Mouse (Mus musculus) kidney, adult 9 months (tissue): ENCODE data around the gene Gtse1.
A peak's percentile ranks its signal among the peaks of the same experiment; 100 is the strongest.
"Not testable (repeated sequence)": the region's sequence is repeated elsewhere in the genome, so short reads cannot be mapped to it uniquely, and the experiment has no call there.

Experiments
- DNase-seq: peaks from one replicate; pipeline ENCODE4 v3.0.0; 2022

Gene Gtse1

DNA sequence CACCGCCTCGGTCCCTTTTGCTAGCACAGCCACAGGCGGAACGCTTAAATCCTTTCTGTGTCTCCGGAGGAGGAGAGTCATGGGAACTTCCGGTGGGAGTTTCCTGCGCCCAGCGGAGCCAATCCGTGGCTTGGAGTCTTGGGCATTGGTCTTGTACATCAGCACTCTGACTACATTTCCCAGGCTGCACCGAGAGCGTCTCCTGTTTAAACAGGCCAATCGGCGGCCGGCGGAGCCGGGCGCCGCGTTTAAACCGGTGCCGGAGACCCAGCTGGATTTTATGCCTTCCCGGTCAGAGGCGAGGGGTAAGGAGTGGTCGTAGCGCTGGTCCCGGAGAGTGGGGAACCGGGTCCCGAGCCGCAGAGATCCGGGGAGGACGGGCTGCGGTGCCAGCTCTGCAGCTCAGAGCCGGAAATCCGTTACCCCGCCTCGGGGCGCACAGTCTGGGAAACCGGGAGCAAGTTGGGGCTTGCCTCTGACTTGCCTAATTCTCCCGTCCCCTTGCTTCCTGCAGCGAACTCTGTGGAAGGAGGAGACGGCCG, at the start of gene Gtse1:
Gene Gtse1, plus strand, starts transcription at position 256 of the 542 bp plus-strand sequence.
- peak; percentile 98 for DNase-seq

GRCm38 (mm10) chr15:85810462-85810805, 49.1 kb upstream of the Gtse1 start:
- peak; percentile 31 for DNase-seq

GRCm38 (mm10) chr15:85810806-85811521, 48.6 kb upstream of the Gtse1 start:
- DNase-seq, result peak; percentile 58

GRCm38 (mm10) chr15:85811535-85812277, 47.8 kb upstream of the Gtse1 start, which contains the start of gene Cdpf1:
Gene Cdpf1, minus strand, starts transcription at chr15:85811697.
- peak; percentile 99 for DNase-seq

- DNase-seq, result no peak
Measured at GRCm38 (mm10) chr15:85813428-85813827, 46.1 kb upstream of the Gtse1 start.

DNA sequence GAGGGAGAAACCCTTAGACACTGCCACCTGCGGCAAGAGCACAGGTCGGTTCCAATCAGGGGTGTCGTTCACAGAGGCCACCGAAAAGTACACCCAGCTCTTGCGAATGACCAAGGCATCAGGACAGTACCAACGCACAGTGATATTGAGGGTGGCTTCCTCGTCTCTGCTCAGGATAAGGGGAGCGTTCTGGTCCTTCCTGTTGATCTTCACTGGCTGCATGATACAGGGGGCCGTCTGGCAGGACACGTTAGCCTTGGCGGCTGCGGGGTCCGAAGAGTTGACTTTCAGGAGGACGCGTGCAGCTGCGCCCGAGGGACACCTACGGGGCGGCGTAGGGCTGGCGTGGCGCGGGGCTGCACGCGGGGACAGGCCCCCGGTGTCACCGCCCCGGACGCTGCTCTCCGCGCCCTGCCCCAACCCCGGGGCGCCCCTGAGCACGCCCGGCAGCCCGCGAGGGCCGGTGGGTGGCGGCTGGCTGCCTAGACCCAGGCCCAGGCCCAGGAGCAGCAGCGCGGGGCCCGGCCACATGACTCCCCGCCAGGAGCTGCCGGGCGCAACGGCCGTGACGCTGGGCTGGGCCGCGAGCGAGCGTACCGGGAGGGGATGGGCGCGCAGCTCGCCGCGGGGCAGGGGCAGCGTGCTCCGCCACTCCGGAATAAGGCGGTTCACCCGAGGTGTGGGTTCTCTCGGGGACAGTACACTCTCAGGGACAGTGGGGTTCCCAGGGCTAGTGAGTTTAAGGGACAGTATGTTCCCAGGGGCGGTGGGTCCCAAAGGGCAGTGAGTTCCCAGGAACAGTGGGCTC, 38.1 kb upstream of the Gtse1 start, which contains the start of gene Pkdrej:
Gene Pkdrej, minus strand, starts transcription at position 532 of the 808 bp plus-strand sequence.
- DNase-seq, result no peak

- no peak for DNase-seq
Measured at GRCm38 (mm10) chr15:85822011-85822359, 37.6 kb upstream of the Gtse1 start.

DNA sequence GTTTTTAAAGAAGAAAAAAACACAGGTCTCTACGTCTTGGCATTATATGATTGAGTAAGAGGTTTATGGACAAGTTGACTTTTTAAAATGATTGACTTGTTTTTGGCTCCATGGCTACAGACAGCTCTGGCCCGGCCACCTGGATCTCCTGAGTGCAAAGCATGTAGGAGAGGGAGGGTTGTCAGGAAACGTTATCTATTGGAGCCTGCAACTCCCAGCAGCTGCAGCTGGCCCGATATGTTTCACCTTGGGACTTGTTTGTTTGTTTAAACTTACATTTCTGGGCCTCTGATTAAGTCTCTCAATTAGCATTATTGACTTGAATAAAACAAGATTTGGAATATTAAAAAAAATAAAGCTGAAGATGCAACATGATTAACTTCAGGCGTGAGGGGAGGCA, 32.9 kb upstream of the Gtse1 start:
- no peak for DNase-seq

DNA sequence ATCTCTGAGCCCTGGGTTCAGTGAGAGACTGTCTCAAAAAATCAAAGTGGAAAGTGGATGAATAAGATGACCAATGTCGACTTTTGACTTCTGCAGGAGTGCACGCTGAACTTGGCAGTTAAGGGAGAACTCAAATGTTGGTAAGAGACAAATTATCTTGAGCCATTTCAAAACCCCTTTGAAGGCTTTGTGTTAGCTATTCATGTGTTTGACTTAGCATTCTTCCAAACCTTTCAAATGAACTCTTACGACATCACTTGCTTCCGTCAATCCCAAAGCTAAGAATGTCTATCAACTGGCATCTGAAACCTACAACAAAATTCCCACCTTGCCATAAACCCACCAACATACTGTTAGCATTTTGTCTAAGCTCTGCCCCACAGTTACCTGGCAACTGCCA, 31.5 kb upstream of the Gtse1 start:
- DNase-seq, result no peak

DNA sequence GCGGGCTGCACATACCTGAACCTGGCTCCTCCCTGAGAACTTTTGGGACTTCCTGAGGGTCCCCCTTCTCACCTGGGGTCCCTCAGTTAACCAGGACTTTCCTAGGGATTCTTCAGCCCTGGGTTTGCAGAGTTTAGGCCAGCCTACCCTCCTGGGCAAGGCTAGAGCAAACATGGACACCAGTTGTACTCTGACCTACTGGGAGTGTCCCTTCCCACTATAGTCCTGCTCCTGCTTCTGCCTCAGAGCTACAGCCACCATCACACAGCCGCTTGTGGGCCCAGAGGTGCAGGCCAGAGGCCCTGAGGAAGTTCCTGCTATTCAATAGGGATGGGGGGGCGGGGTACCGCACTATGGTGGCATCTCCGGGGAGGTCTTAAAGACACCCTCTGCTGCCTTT, 30.1 kb upstream of the Gtse1 start:
- DNase-seq, result no peak

- peak; percentile 94 for DNase-seq
Measured at GRCm38 (mm10) chr15:85831954-85832590, 27.5 kb upstream of the Gtse1 start, which contains the start of gene Ttc38. Gene Ttc38, plus strand, starts transcription at chr15:85832306.

GRCm38 (mm10) chr15:85832599-85832998, 26.9 kb upstream of the Gtse1 start:
- no peak for DNase-seq

DNA sequence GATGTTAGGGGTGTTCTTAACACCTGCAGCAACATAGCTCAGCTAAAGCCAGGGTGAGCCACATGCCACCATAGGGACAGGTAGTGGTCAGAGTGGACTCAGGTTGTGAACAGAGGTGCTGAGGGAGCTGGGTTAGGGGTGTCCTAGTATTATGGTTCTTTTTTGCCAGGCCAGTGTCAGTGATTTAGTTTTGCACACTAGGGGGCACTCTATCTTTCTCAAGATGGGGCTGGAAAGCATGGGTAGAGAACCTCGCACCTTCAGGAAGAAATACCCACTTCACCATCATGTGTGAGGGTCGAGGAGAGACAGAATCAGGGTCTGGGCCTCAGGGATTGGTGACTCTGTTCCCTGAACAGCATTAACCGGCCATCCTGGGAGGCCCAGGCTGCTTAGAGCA, 24.2 kb upstream of the Gtse1 start:
- peak; percentile 44 for DNase-seq

GRCm38 (mm10) chr15:85836887-85837286, 22.7 kb upstream of the Gtse1 start:
- DNase-seq, result no peak

DNA sequence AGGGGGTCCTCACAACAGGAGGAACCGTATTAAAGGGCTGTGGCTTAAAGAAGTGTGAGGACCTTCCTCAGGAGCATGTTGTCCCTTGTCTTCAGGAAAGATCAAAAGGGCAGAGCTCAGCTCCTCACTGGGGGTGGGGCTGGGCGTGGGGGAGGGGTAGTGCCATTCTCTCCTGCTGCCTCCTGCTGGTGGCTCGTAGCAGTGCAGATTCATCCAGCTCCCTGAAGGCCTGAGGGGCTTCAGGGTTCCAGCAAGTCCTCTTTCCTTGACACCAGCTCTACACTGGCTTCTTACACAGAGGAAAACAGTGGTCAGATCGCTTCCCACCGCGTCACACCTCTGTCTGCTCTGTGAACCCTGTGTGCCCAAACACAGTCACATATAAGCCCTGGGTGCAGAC, 18.6 kb upstream of the Gtse1 start:
- peak; percentile 33 for DNase-seq

DNA sequence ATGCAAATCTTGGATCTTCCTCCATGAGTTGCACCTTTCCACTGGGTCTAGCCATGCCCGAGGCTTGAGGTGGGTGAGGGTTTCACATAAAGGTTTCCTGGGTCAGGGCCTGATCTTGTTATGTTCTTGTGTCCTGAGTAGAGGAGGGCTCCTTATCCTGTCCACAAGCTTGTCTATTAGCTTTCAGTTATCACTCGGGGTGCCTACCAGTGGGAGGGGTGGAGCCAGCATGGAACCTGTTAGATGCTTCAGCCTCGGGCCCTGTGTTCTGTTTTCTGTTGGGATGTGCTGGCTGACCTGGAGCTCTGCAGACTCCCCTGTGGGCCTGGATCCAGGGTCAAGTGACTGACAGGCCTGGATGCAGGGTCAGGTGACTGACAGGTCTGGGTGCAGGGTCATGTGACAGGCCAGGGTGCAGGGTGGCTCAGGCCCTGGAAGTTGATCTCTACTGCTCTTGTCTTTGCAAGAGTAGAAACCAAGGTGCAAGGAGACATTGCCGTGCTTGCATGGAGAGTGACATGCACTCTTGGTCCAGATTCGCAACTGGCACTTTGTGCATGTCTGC, 17.7 kb upstream of the Gtse1 start:
- DNase-seq, result peak; percentile 71

DNA sequence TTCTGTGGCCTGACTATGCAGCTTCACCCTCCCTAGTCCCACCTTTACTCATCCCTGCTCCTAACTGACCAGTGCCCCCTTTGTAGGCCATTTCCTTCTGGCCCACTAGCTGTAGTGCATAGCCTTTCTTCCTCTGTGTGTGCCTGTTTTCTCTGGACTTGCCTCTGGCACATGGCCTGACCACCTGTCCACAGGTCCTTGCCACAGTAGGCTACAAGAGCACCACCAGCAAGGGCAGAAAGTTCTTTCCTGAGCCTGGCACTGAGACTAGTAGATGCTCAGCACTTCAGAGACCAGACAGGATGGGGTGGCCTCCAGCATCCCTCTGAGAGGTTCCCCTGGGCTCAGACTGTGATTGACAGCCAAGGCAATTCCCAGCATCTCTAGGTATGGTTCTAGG, 14.5 kb upstream of the Gtse1 start:
- no peak for DNase-seq

GRCm38 (mm10) chr15:85851656-85852392, 7.7 kb upstream of the Gtse1 start:
- peak; percentile 59 for DNase-seq

GRCm38 (mm10) chr15:85858980-85859489, 510 bp upstream of the Gtse1 start:
- DNase-seq, result no peak

DNA sequence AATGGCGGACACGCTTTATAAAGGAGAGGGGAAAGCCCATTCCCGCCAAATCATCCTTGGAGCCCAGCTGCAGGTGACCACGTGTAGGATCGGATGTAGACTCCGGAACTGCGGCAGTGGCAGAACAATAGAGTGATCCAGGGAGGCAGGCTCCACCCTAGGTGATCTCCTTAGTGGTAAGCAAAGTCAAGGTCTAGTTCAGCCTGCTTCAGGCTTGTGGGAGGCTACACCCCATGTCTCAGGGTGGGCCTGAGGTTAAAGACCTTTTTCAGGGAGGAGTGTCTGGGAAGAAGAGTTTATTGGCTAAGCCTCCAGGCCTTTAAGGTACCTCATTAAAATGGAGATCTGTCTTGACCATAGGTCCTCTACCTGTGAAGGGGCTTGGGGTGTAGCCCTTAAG, 6.4 kb downstream of the Gtse1 start:
- DNase-seq, result not testable (repeated sequence)

DNA sequence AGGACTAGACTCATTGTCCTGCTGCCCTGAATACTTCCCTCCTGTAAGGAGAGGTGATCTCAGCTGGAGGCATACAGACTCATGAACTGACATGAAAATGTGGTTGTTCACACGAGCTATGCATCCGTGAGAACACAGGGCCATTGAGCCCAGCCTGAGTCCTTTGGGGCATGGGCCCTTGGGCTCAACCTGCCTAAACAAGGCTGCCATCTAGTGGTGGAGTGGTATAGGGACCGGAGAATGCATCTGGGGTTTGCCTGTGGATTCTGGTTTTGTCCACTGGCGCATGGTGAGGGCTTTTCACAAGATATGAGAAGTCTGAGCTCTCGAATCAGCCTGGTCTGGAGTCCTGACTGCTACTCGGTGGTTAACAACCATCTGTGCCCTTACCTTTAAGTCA, 8.2 kb downstream of the Gtse1 start:
- peak; percentile 85 for DNase-seq
